Mouse (Mus musculus): Measurements from ENCODE around the gene Zfp385a.

DNA sequence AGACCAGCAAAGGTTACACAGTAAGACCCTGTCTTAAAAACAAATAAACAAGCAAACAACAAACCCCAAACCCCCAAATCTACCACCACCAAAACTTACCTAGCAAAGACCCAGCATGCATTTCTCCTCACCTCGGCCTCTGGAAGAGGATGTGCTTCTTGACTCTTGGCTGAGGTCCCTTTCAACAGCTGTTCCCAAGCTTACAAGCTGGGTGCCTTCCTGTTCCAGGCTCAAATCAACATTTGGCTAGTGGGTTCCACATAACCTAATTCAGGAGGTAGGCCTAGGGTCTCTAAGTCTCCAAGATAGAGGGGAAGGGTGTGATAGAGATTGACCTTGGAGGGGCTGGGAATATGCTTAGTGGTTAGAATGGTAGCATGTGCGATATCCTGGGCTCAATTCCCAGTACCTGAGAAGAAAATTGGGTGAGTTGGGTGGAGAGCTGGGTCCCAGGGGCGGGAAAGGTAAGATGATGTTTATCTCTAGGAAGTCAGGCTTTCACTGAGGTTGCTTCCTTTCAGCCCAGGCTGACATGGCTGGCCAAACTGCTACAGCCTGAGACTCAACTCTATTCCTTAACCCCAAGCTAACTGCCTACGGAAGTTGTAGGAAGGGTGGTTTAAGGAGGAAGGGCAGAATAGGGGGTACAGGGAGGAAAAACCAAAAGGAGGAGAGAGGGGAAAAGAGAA is 35.4 kb upstream of the Zfp385a start:
- TF ChIP-seq CTCF (IDR thresholded peaks at IDR 0.05; ENCODE audit: extremely low read depth, insufficient read depth, insufficient read length, insufficient replicate concordance) (no peak), POLR2A (IDR thresholded peaks at IDR 0.05; ENCODE audit: low read depth, low read length) (no peak)
